Mouse (Mus musculus): ENCODE measurements around the gene Adamts20. TPM values are rescaled to one million over a fixed set of nuclear protein-coding genes. Genes with fewer than 3 reads are reported as not detected.

Adamts20 gene
- polyA plus RNA-seq, 1 experiment, result not detected

GRCm38 (mm10) chr15:94276418-94276817, 188.8 kb downstream of the Adamts20 start:
- Histone ChIP-seq H3K27me3 (ENCODE audit: control insufficient read depth) (no peaks in the 10 kb centered on the region), H3K36me3 (ENCODE audit: control insufficient read depth) (no peaks in the 10 kb centered on the region), H3K4me1 (ENCODE audit: control insufficient read depth) (no peaks in the 10 kb centered on the region), H3K9me3 (ENCODE audit: control insufficient read depth, low read length) (no peaks in the 10 kb centered on the region), H3K4me3 (replicated peaks) (no peak overlapping the region)
- TF ChIP-seq TAL1 (IDR thresholded peaks at IDR 0.05; ENCODE audit: low read length) (no peak), GATA1 (IDR thresholded peaks at IDR 0.05; ENCODE audit: low read length) (no peak)

GRCm38 (mm10) chr15:94265630-94266029, 199.6 kb downstream of the Adamts20 start:
- no peaks in the 10 kb centered on the region for H3K36me3 ChIP-seq (ENCODE audit: control insufficient read depth)
- no peak overlapping the region for H3K4me3 ChIP-seq (replicated peaks)
- H3K9me3 ChIP-seq (ENCODE audit: control insufficient read depth, low read length), result no peaks in the 10 kb centered on the region
- H3K4me1 ChIP-seq (ENCODE audit: control insufficient read depth), result no peaks in the 10 kb centered on the region
- no peaks in the 10 kb centered on the region for H3K27me3 ChIP-seq (ENCODE audit: control insufficient read depth)
- no peak for TF ChIP-seq TAL1 (IDR thresholded peaks at IDR 0.05; ENCODE audit: low read length)
- no peak for TF ChIP-seq GATA1 (IDR thresholded peaks at IDR 0.05; ENCODE audit: low read length)

GRCm38 (mm10) chr15:94264497-94264879, 200.7 kb downstream of the Adamts20 start:
- H3K4me3 ChIP-seq (replicated peaks), result no peak overlapping the region
- no peaks in the 10 kb centered on the region for H3K27me3 ChIP-seq (ENCODE audit: control insufficient read depth)
- H3K9me3 ChIP-seq (ENCODE audit: control insufficient read depth, low read length), result no peaks in the 10 kb centered on the region
- H3K4me1 ChIP-seq (ENCODE audit: control insufficient read depth), result no peaks in the 10 kb centered on the region
- TF ChIP-seq GATA1 (IDR thresholded peaks at IDR 0.05; ENCODE audit: low read length) (no peak), TAL1 (IDR thresholded peaks at IDR 0.05; ENCODE audit: low read length) (no peak)
- no peaks in the 10 kb centered on the region for H3K36me3 ChIP-seq (ENCODE audit: control insufficient read depth)

GRCm38 (mm10) chr15:94263866-94264496, 201.2 kb downstream of the Adamts20 start:
- no peaks in the 10 kb centered on the region for H3K9me3 ChIP-seq (ENCODE audit: control insufficient read depth, low read length)
- H3K27me3 ChIP-seq (ENCODE audit: control insufficient read depth), result no peaks in the 10 kb centered on the region
- TF ChIP-seq TAL1 (IDR thresholded peaks at IDR 0.05; ENCODE audit: low read length) (no peak), GATA1 (IDR thresholded peaks at IDR 0.05; ENCODE audit: low read length) (no peak)
- no peaks in the 10 kb centered on the region for H3K4me1 ChIP-seq (ENCODE audit: control insufficient read depth)
- no peak overlapping the region for H3K4me3 ChIP-seq (replicated peaks)
- no peaks in the 10 kb centered on the region for H3K36me3 ChIP-seq (ENCODE audit: control insufficient read depth)

GRCm38 (mm10) chr15:94263241-94263640, 202.0 kb downstream of the Adamts20 start:
- Histone ChIP-seq H3K4me1 (ENCODE audit: control insufficient read depth) (no peaks in the 10 kb centered on the region), H3K36me3 (ENCODE audit: control insufficient read depth) (no peaks in the 10 kb centered on the region), H3K9me3 (ENCODE audit: control insufficient read depth, low read length) (no peaks in the 10 kb centered on the region), H3K4me3 (replicated peaks) (no peak overlapping the region), H3K27me3 (ENCODE audit: control insufficient read depth) (no peaks in the 10 kb centered on the region)
- TF ChIP-seq TAL1 (IDR thresholded peaks at IDR 0.05; ENCODE audit: low read length) (no peak), GATA1 (IDR thresholded peaks at IDR 0.05; ENCODE audit: low read length) (no peak)

GRCm38 (mm10) chr15:94259497-94259896, 205.7 kb downstream of the Adamts20 start:
- TF ChIP-seq GATA1 (IDR thresholded peaks at IDR 0.05; ENCODE audit: low read length) (no peak), TAL1 (IDR thresholded peaks at IDR 0.05; ENCODE audit: low read length) (no peak)
- Histone ChIP-seq H3K27me3 (ENCODE audit: control insufficient read depth) (no peaks in the 10 kb centered on the region), H3K9me3 (ENCODE audit: control insufficient read depth, low read length) (no peaks in the 10 kb centered on the region), H3K4me3 (replicated peaks) (no peak overlapping the region), H3K36me3 (ENCODE audit: control insufficient read depth) (no peaks in the 10 kb centered on the region), H3K4me1 (ENCODE audit: control insufficient read depth) (no peaks in the 10 kb centered on the region)

- no peaks in the 10 kb centered on the region for H3K36me3 ChIP-seq (ENCODE audit: control insufficient read depth)
- no peaks in the 10 kb centered on the region for H3K4me1 ChIP-seq (ENCODE audit: control insufficient read depth)
- H3K4me3 ChIP-seq (replicated peaks), result no peak overlapping the region
- TF ChIP-seq TAL1 (IDR thresholded peaks at IDR 0.05; ENCODE audit: low read length) (no peak), GATA1 (IDR thresholded peaks at IDR 0.05; ENCODE audit: low read length) (no peak)
- no peaks in the 10 kb centered on the region for H3K27me3 ChIP-seq (ENCODE audit: control insufficient read depth)
- no peaks in the 10 kb centered on the region for H3K9me3 ChIP-seq (ENCODE audit: control insufficient read depth, low read length)
Measured at GRCm38 (mm10) chr15:94255538-94255937, 209.7 kb downstream of the Adamts20 start.

GRCm38 (mm10) chr15:94254861-94255516, 210.2 kb downstream of the Adamts20 start:
- Histone ChIP-seq H3K4me1 (ENCODE audit: control insufficient read depth) (no peaks in the 10 kb centered on the region), H3K27me3 (ENCODE audit: control insufficient read depth) (no peaks in the 10 kb centered on the region)
- TF ChIP-seq TAL1 (IDR thresholded peaks at IDR 0.05; ENCODE audit: low read length) (no peak), GATA1 (IDR thresholded peaks at IDR 0.05; ENCODE audit: low read length) (no peak)

GRCm38 (mm10) chr15:94254091-94254860, 210.9 kb downstream of the Adamts20 start:
- Histone ChIP-seq H3K36me3 (ENCODE audit: control insufficient read depth) (no peaks in the 10 kb centered on the region), H3K9me3 (ENCODE audit: control insufficient read depth, low read length) (no peaks in the 10 kb centered on the region), H3K27me3 (ENCODE audit: control insufficient read depth) (no peaks in the 10 kb centered on the region), H3K4me1 (ENCODE audit: control insufficient read depth) (no peaks in the 10 kb centered on the region), H3K4me3 (replicated peaks) (no peak overlapping the region)
- TF ChIP-seq GATA1 (IDR thresholded peaks at IDR 0.05; ENCODE audit: low read length) (no peak), TAL1 (IDR thresholded peaks at IDR 0.05; ENCODE audit: low read length) (no peak)

More at GRCm38 (mm10) chr15:94254861-94255516, 210.2 kb downstream of the Adamts20 start:
- no peaks in the 10 kb centered on the region for H3K9me3 ChIP-seq (ENCODE audit: control insufficient read depth, low read length)
- H3K4me3 ChIP-seq (replicated peaks), result no peak overlapping the region
- H3K36me3 ChIP-seq (ENCODE audit: control insufficient read depth), result no peaks in the 10 kb centered on the region
